Mouse (Mus musculus) heart, embryonic 16.5 days (tissue): Measurements from ENCODE around the gene Sgsh. TPM values are rescaled to one million over a fixed set of nuclear protein-coding genes. Genes with fewer than 3 reads are reported as not detected.

Experiments
- ATAC-seq: fragments of 200-750 bp; cut with Nextera tagmentation; replicated peaks from 2 replicates; pipeline ENCODE4 v1.8.0; 2017; ENCODE audit warnings: moderate number of reproducible peaks; ENCODE audit not compliant: insufficient read depth, low FRiP score; ENCODE audit errors: extremely low read depth
- H3K27ac ChIP-seq: fragments of 300-500 bp; sonication (generic); 2 replicates; pipeline ENCODE4 v1.5.1; 2014; ENCODE audit warnings: mild to moderate bottlenecking, low read length, control low read depth, moderate library complexity
- H3K27me3 ChIP-seq: fragments of 300-500 bp; sonication (generic); 2 replicates; pipeline ENCODE4 v1.6.1; 2014; ENCODE audit warnings: low read length, mixed read lengths; ENCODE audit not compliant: control insufficient read depth, insufficient read depth
- H3K36me3 ChIP-seq: fragments of 300-500 bp; sonication (generic); 2 replicates; pipeline ENCODE4 v1.6.1; 2014; ENCODE audit not compliant: control insufficient read depth, insufficient read depth
- H3K4me1 ChIP-seq: fragments of 300-500 bp; sonication (generic); 2 replicates; pipeline ENCODE4 v1.6.1; 2014; ENCODE audit warnings: low read length, mixed read lengths; ENCODE audit not compliant: control insufficient read depth, insufficient read depth
- H3K4me2 ChIP-seq: fragments of 300-500 bp; sonication (generic); 2 replicates; pipeline ENCODE4 v1.6.1; 2014; ENCODE audit warnings: low read depth, mild to moderate bottlenecking, control low read depth, low read length
- H3K4me3 ChIP-seq: fragments of 300-500 bp; sonication (generic); 2 replicates; pipeline ENCODE4 v1.5.1; 2014; ENCODE audit warnings: mild to moderate bottlenecking, control low read depth, low read length
- H3K9ac ChIP-seq: fragments of 300-500 bp; sonication (generic); 2 replicates; pipeline ENCODE4 v1.6.1; 2014; ENCODE audit warnings: low read length, control low read depth
- H3K9me3 ChIP-seq: fragments of 300-500 bp; sonication (generic); replicated peaks from 2 replicates; pipeline ENCODE4 v1.6.1; 2016; ENCODE audit warnings: low read length; ENCODE audit not compliant: control insufficient read depth
- WGBS: fragments of 180-500 bp; shearing (Covaris S2); extraction: QIAGEN DNeasy Blood & Tissue Kit; methylation state at CpG from one replicate; pipeline ENCODE4 v1.1.7; 2014; 5-methylcytosine and 5-hydroxymethylcytosine counted together
- polyA plus RNA-seq: library from polyadenylated mRNA; unstranded; fragments of >200 nt; fragmentation: Nextera tagmentation; extraction: Ambion mirVana; gene quantifications from 2 replicates; pipeline ENCODE4 v1.2.1, GENCODE M21; 2015

The Sgsh gene
- polyA plus RNA-seq, 1 experiment from 2014 or later = 4.7 TPM

DNA sequence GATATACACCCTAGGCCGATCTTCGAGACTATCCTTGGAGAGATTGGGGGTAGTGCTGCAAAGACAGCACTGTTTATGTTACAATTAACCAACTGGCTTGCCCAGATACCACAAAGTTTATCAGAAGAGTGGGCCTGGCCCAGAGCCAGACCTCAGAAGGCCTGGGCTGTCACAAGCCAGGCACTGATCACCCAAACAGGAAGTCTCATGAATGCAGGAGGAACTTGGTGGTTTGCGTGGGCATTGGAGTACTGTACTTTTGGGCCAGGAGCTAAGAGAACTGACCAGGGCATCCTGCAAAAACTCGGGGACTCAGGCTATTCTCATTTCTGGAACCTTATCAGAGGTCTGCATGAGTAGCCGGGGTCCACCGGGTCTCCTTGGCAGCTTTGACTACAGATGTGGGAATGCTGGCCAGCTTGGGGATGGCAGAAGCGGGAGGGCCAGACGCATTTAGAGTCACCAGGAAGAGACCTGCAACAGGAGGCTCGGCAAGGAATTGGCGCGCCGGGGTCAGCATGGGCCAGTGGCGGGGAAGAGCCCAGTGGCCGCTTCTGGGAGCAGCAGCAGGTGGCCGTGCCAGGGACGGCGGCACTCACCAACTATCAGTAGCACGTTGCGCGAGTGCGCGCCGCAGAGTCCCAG is 416 bp downstream of the Sgsh start:
- peaks cover 10% of the 10 kb centered on the region for H3K4me1 ChIP-seq
- H3K9me3 ChIP-seq = no peaks in the 10 kb centered on the region
- peak; percentile 21 for ATAC-seq
- peak overlapping the region; percentile 74 for H3K4me3 ChIP-seq
- peak overlapping the region; percentile 79 for H3K27ac ChIP-seq
- H3K9ac ChIP-seq = peak overlapping the region; percentile 73
- under 1% methylated on average over 23 of the region's 23 CpGs for WGBS
- 0 out of 2 replicates have a peak, but pooled peaks cover under 1% of the 10 kb centered on the region for H3K36me3 ChIP-seq
- H3K27me3 ChIP-seq = no peaks in the 10 kb centered on the region
- H3K4me2 ChIP-seq = peak overlapping the region; percentile 89

DNA sequence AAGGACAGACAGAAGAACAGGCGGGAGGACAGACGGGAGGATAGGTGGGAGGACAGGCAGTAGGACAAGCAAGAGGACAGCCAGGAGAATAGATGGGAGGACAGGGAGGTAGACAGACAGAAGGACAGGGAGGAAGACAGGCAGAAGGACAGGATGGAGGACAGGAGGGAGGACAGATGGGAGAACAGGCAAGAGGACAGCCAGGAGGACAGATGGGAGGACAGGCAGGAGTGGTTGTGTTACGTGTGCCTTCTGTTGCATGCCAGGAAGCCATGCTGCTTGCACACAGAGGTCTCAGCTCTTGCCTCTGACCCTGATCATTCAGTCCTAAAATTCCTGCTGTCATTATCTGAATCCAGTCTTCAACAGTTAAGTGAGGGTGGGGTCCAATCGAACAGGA is 1.4 kb downstream of the Sgsh start:
- no peak overlapping the region for H3K4me2 ChIP-seq
- no peaks in the 10 kb centered on the region for H3K27me3 ChIP-seq
- no peaks in the 10 kb centered on the region for H3K9me3 ChIP-seq
- no peaks in the 10 kb centered on the region for H3K36me3 ChIP-seq
- H3K9ac ChIP-seq = no peak overlapping the region
- 78% methylated on average over 4 of the region's 4 CpGs for WGBS
- H3K4me3 ChIP-seq = no peak overlapping the region
- H3K4me1 ChIP-seq = peaks cover 10% of the 10 kb centered on the region
- H3K27ac ChIP-seq = no peak overlapping the region
- ATAC-seq = no peak

DNA sequence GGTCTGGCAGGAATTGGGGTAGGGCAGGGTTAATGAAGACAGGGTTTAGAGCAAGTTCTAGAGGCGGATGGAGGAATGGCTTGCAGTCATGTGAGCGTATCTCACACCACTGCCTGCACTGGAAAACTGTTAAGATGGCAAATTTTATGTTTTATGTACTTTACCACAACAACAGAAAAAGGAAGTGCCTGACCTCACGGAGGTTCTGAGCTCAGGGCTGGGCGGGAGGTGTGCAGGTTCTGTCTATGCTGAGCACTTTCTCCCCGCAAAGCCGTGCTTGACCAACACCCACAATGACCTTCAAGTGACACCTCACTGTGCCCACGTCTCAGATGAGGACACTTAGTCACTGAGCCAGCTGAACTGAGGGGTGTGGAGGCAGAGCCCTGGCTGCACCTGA is 3.2 kb downstream of the Sgsh start:
- no peaks in the 10 kb centered on the region for H3K9me3 ChIP-seq
- H3K4me2 ChIP-seq = no peak overlapping the region
- H3K9ac ChIP-seq = no peak overlapping the region
- H3K4me1 ChIP-seq = peaks cover 10% of the 10 kb centered on the region
- ATAC-seq = no peak
- H3K36me3 ChIP-seq = no peaks in the 10 kb centered on the region
- no peak overlapping the region for H3K4me3 ChIP-seq
- 68% methylated on average over 7 of the region's 7 CpGs for WGBS
- no peak overlapping the region for H3K27ac ChIP-seq
- no peaks in the 10 kb centered on the region for H3K27me3 ChIP-seq

DNA sequence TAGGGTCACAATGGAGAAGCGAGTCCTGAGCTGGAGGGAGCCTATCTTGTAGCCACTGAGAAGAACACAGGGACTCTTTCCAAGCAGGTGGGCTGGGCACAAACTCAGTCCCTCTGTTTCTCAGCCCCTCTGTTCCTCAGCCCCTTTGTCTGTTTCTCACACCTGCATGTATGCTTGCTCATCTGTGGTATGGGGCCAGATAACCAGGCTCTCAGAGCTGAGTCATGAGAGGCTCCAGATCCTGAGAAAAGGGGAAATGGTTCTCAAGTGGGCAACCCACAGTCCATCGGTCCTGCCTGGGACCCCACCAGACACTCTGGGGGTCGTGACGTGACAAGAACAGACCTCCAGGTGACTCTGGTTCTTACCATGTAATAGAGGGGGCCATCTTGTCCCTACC is 8.2 kb downstream of the Sgsh start:
- no peak for ATAC-seq
- WGBS = 73% methylated on average over 4 of the region's 4 CpGs
- Histone ChIP-seq H3K4me1 (peaks cover 2% of the 10 kb centered on the region; the same call in 1 of the 2 replicates), H3K9ac (no peak overlapping the region), H3K4me3 (no peak overlapping the region), H3K27ac (no peak overlapping the region), H3K27me3 (no peaks in the 10 kb centered on the region), H3K9me3 (no peaks in the 10 kb centered on the region), H3K4me2 (no peak overlapping the region), H3K36me3 (no peaks in the 10 kb centered on the region)

DNA sequence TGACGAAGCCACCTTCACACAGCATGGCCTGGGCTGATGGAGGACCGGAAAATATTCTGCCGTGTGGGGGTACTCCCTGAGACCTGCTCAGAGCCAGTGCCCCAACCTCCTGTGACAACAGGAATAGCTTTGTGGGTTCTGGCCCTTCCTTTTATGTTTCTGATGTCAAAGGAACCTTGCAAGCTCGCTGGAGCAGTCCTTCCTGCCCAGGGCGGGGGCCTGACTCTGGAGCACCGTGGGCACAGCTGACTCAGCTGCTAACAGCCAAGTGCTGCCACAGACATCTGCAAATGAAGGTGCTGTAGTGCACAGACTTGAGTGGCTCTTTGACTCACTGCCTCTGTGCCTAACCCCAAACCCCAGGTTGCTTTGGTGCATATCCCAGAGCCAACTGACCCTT is 10.5 kb downstream of the Sgsh start:
- ATAC-seq = no peak
- H3K36me3 ChIP-seq = no peaks in the 10 kb centered on the region
- 61% methylated on average over 6 of the region's 6 CpGs for WGBS

DNA sequence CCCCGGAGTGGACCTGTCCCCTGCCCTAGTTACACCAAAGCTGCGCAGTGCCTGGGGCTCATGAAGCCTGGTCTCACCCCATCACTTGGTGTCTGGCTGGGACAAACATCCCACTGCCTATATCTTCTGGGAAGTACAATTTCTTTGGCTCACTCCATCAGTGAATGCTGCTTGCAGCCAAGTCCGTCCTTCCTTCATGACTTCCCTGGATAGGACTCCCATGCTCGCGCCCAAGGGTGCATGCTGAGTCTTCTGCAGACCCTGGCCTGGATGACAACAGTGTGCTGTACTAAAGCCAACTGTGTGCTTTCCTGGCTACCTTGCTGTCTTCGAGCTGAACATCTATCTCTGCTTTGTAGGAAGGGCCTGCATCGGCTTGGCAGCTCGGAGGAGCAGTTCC is 11.2 kb downstream of the Sgsh start:
- Histone ChIP-seq H3K9ac (no peak overlapping the region), H3K27me3 (no peaks in the 10 kb centered on the region), H3K4me1 (peaks cover 2% of the 10 kb centered on the region; the same call in 1 of the 2 replicates), H3K9me3 (no peaks in the 10 kb centered on the region), H3K4me2 (no peak overlapping the region), H3K4me3 (no peak overlapping the region), H3K27ac (no peak overlapping the region), H3K36me3 (no peaks in the 10 kb centered on the region)
- no peak for ATAC-seq
- 80% methylated on average over 8 of the region's 8 CpGs for WGBS

More for the DNA sequence above, 10.5 kb downstream of the Sgsh start:
- H3K4me3 ChIP-seq = no peak overlapping the region
- H3K27me3 ChIP-seq = no peaks in the 10 kb centered on the region
- H3K4me2 ChIP-seq = no peak overlapping the region
- H3K27ac ChIP-seq = no peak overlapping the region
- H3K9ac ChIP-seq = no peak overlapping the region
- no peaks in the 10 kb centered on the region for H3K9me3 ChIP-seq
- H3K4me1 ChIP-seq = peaks cover 2% of the 10 kb centered on the region; the same call in 1 of the 2 replicates

DNA sequence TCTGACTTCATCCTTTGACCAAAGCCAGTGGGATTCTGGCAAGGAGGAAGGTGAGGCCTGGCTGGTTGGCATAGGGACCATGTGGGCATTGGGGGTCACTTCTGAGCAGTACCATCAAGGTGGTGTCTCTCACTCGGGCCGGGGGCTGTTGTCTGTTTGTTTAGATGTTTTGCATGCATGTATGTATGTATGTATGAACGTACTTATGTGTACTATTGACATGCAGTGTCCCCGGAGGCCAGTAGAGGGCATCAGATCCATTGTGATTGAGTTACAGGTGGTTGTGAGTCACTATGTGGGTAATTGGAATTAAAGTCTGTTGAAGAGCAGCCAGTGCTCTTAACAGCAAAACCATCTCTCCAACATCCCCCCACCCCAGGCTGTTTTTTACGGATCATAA is 15.7 kb downstream of the Sgsh start:
- no peaks in the 10 kb centered on the region for H3K27me3 ChIP-seq
- H3K27ac ChIP-seq = no peak overlapping the region
- no peak overlapping the region for H3K9ac ChIP-seq
- H3K36me3 ChIP-seq = no peaks in the 10 kb centered on the region
- no peak overlapping the region for H3K4me3 ChIP-seq
- no peak for ATAC-seq
- H3K9me3 ChIP-seq = no peaks in the 10 kb centered on the region
- WGBS = 5% methylated on average over 5 of the region's 5 CpGs
- no peak overlapping the region for H3K4me2 ChIP-seq
- H3K4me1 ChIP-seq = peaks cover 2% of the 10 kb centered on the region; the same call in 1 of the 2 replicates

DNA sequence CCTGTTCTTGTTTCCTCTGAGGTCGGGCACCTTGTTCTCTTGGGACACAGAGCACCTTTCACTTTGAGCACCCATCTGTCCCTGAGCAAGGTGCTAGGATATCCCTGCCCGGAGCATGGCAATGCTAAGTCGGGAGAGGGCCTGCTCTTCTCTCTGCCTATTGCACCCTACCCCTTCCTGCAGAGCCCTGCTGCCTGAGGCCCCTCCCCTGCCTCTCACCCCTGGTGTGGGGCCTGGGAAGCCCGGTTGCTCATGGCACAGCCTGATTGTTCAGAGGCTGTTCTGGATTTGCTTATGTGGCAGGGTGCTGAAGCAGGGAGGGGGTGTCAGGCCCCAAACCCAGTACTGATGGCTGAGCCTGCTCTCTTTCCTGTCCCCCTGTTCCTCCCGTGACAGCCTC is 16.2 kb downstream of the Sgsh start:
- Histone ChIP-seq H3K9ac (no peak overlapping the region), H3K4me3 (no peak overlapping the region), H3K4me1 (peaks cover 2% of the 10 kb centered on the region; the same call in 1 of the 2 replicates), H3K36me3 (no peaks in the 10 kb centered on the region), H3K9me3 (no peaks in the 10 kb centered on the region), H3K27me3 (no peaks in the 10 kb centered on the region), H3K4me2 (no peak overlapping the region), H3K27ac (no peak overlapping the region)
- 47% methylated on average over 5 of the region's 5 CpGs for WGBS
- ATAC-seq = no peak

DNA sequence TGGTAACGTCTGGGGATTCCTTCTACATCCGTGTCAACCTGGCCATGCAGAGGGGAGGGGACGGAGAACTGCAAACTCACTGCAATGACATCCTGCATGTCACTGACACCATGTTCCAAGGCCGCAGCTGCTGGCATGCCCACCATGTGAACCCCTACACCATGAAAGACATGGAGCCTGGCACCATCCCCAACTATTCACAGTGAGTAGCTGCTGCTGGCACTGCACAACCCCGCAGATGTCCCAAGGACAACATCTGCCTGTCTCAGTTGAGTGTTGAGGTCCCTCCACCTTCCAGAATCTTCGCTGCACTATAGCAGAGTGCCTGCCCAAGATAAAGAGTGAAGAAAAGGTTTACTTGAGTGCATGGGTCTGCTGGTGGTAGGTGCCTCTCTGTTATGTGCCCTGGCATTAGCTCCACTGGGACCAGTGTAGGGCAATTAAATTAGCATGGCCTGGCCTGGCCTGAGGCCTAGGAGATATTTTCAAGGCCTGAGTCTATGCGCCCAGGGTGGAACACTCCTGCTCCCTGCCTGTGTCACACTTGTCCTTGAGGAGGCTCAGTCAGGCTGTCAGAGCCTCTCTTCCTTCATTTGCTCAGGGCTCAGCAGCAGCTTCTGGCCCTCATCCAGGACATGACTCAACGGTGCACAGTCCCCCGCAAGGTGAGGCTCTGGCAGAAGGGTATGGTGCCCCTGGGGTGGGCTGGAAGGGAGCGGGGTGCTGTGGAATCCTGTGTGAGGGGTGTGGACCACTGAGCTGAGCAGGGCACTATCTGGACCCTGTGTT is 16.9 kb downstream of the Sgsh start:
- no peak overlapping the region for H3K9ac ChIP-seq
- H3K9me3 ChIP-seq = no peaks in the 10 kb centered on the region
- no peaks in the 10 kb centered on the region for H3K27me3 ChIP-seq
- H3K4me2 ChIP-seq = no peak overlapping the region
- peaks cover 2% of the 10 kb centered on the region; the same call in 1 of the 2 replicates for H3K4me1 ChIP-seq
- H3K36me3 ChIP-seq = no peaks in the 10 kb centered on the region
- ATAC-seq = peak; percentile 47; the same call in 1 of the 2 replicates
- no peak overlapping the region for H3K27ac ChIP-seq
- 64% methylated on average over 10 of the region's 10 CpGs for WGBS
- no peak overlapping the region for H3K4me3 ChIP-seq
